Mouse (Mus musculus) skeletal muscle tissue, adult 2 months (tissue): Measurements from ENCODE around the gene Emid1.
A peak's percentile ranks its signal among the peaks of the same experiment; 100 is the strongest.

Experiments
- DNase-seq: peaks from one replicate; pipeline ENCODE4 v3.0.0-alpha.2; 2012; ENCODE audit warnings: low read depth, low spot score

The Emid1 gene

GRCm38 (mm10) chr11:5151680-5152337 is at the start of gene Emid1:
Emid1 (minus strand) TSS chr11:5152257.
- DNase-seq: no peak

GRCm38 (mm10) chr11:5199879-5200278 is 47.8 kb upstream of the Emid1 start:
- no peak for DNase-seq

GRCm38 (mm10) chr11:5197068-5197467 is 45.0 kb upstream of the Emid1 start:
- DNase-seq: no peak

GRCm38 (mm10) chr11:5196583-5196982 is 44.5 kb upstream of the Emid1 start:
- no peak for DNase-seq

GRCm38 (mm10) chr11:5193576-5193881 is 41.5 kb upstream of the Emid1 start:
- DNase-seq: no peak

- DNase-seq: no peak
These were observed 41.0 kb upstream of the Emid1 start for GRCm38 (mm10) chr11:5192840-5193575.

GRCm38 (mm10) chr11:5192084-5192516 is 40.0 kb upstream of the Emid1 start:
- DNase-seq: peak; percentile 96

GRCm38 (mm10) chr11:5189239-5189933 is 37.3 kb upstream of the Emid1 start:
- DNase-seq: no peak

GRCm38 (mm10) chr11:5188170-5188569 is 36.1 kb upstream of the Emid1 start:
- no peak for DNase-seq

- no peak for DNase-seq
These were observed 32.8 kb upstream of the Emid1 start for GRCm38 (mm10) chr11:5184832-5185231.

GRCm38 (mm10) chr11:5184250-5184649 is 32.2 kb upstream of the Emid1 start:
- no peak for DNase-seq

GRCm38 (mm10) chr11:5182870-5183269 is 30.8 kb upstream of the Emid1 start:
- peak; percentile 81 for DNase-seq

- peak; percentile 76 for DNase-seq
These were observed 29.9 kb upstream of the Emid1 start for GRCm38 (mm10) chr11:5181850-5182404.

GRCm38 (mm10) chr11:5179391-5179790 is 27.3 kb upstream of the Emid1 start:
- DNase-seq: no peak

GRCm38 (mm10) chr11:5177171-5177570 is 25.1 kb upstream of the Emid1 start:
- DNase-seq: no peak

GRCm38 (mm10) chr11:5176685-5177084 is 24.6 kb upstream of the Emid1 start:
- no peak for DNase-seq

- DNase-seq: no peak
These were observed 23.8 kb upstream of the Emid1 start for GRCm38 (mm10) chr11:5175866-5176265.

GRCm38 (mm10) chr11:5175141-5175540 is 23.1 kb upstream of the Emid1 start:
- DNase-seq: no peak

- DNase-seq: no peak
These were observed 20.8 kb upstream of the Emid1 start for GRCm38 (mm10) chr11:5172861-5173260.

GRCm38 (mm10) chr11:5167311-5167710 is 15.3 kb upstream of the Emid1 start:
- DNase-seq: no peak

GRCm38 (mm10) chr11:5165471-5165916 is 13.4 kb upstream of the Emid1 start:
- DNase-seq: peak; percentile 71

GRCm38 (mm10) chr11:5164310-5164709 is 12.3 kb upstream of the Emid1 start:
- DNase-seq: no peak
